Mouse (Mus musculus): ENCODE data around the gene Sept9. TPM values are rescaled to one million over a fixed set of nuclear protein-coding genes. Genes with fewer than 3 reads are reported as not detected.
A peak's percentile ranks its signal among the peaks of the same experiment; 100 is the strongest.

Gene Sept9
- polyA plus RNA-seq, 1 experiment from 2014 or later: 111 TPM

GRCm38 (mm10) chr11:117350462-117351222, 151.2 kb downstream of the Sept9 start:
- no peaks in the 10 kb centered on the region for H3K9me3 ChIP-seq (ENCODE audit: control insufficient read depth, low read length)
- H3K27ac ChIP-seq (ENCODE audit: low read depth, low read length): peak overlapping the region; percentile 63
- H3K4me2 ChIP-seq: peak overlapping the region; percentile 36
- ATAC-seq (replicated peaks; ENCODE audit: low FRiP score): peak; percentile 37
- H3K36me3 ChIP-seq (ENCODE audit: control insufficient read depth, insufficient read depth, low read length): peaks cover 42% of the 10 kb centered on the region
- no peak overlapping the region for H3K4me3 ChIP-seq (ENCODE audit: low read depth, low read length)
- peaks cover 43% of the 10 kb centered on the region for H3K4me1 ChIP-seq (replicated peaks; ENCODE audit: control insufficient read depth, insufficient read depth, low read length)
- H3K27me3 ChIP-seq (replicated peaks; ENCODE audit: control insufficient read depth, insufficient read depth, low read length): no peaks in the 10 kb centered on the region
- DNase-seq (ENCODE audit: low spot score): no peak
- H3K9ac ChIP-seq (ENCODE audit: low read depth, low read length): 0 out of 2 replicates have a peak overlapping the region, but pooled peaks have one; percentile 8
- 61% methylated on average over 11 of the region's 11 CpGs for WGBS

GRCm38 (mm10) chr11:117353126-117353525, 153.7 kb downstream of the Sept9 start:
- no peak overlapping the region for H3K9ac ChIP-seq (ENCODE audit: low read depth, low read length)
- H3K4me2 ChIP-seq: no peak overlapping the region
- no peak for ATAC-seq (replicated peaks; ENCODE audit: low FRiP score)
- H3K27me3 ChIP-seq (replicated peaks; ENCODE audit: control insufficient read depth, insufficient read depth, low read length): no peaks in the 10 kb centered on the region
- H3K36me3 ChIP-seq (ENCODE audit: control insufficient read depth, insufficient read depth, low read length): peaks cover 59% of the 10 kb centered on the region
- no peak for DNase-seq (ENCODE audit: low spot score)
- no peak overlapping the region for H3K27ac ChIP-seq (ENCODE audit: low read depth, low read length)
- peaks cover 27% of the 10 kb centered on the region for H3K4me1 ChIP-seq (replicated peaks; ENCODE audit: control insufficient read depth, insufficient read depth, low read length)
- WGBS: 87% methylated on average over 11 of the region's 11 CpGs
- no peaks in the 10 kb centered on the region for H3K9me3 ChIP-seq (ENCODE audit: control insufficient read depth, low read length)
- no peak overlapping the region for H3K4me3 ChIP-seq (ENCODE audit: low read depth, low read length)

- Histone ChIP-seq H3K36me3 (ENCODE audit: control insufficient read depth, insufficient read depth, low read length) (peaks cover 59% of the 10 kb centered on the region), H3K9me3 (ENCODE audit: control insufficient read depth, low read length) (no peaks in the 10 kb centered on the region), H3K27me3 (replicated peaks; ENCODE audit: control insufficient read depth, insufficient read depth, low read length) (no peaks in the 10 kb centered on the region), H3K4me2 (no peak overlapping the region), H3K9ac (ENCODE audit: low read depth, low read length) (no peak overlapping the region), H3K4me1 (replicated peaks; ENCODE audit: control insufficient read depth, insufficient read depth, low read length) (peaks cover 19% of the 10 kb centered on the region), H3K27ac (ENCODE audit: low read depth, low read length) (no peak overlapping the region), H3K4me3 (ENCODE audit: low read depth, low read length) (no peak overlapping the region)
- WGBS: 99% methylated on average over 4 of the region's 4 CpGs
- DNase-seq (ENCODE audit: low spot score) (no peak), ATAC-seq (replicated peaks; ENCODE audit: low FRiP score) (no peak)
Observed at GRCm38 (mm10) chr11:117354107-117354506, 154.6 kb downstream of the Sept9 start.

- no peaks in the 10 kb centered on the region for H3K4me1 ChIP-seq (replicated peaks; ENCODE audit: control insufficient read depth, insufficient read depth, low read length)
- H3K27ac ChIP-seq (ENCODE audit: low read depth, low read length): no peak overlapping the region
- H3K4me3 ChIP-seq (ENCODE audit: low read depth, low read length): no peak overlapping the region
- no peaks in the 10 kb centered on the region for H3K27me3 ChIP-seq (replicated peaks; ENCODE audit: control insufficient read depth, insufficient read depth, low read length)
- DNase-seq (ENCODE audit: low spot score): no peak
- no peak overlapping the region for H3K9ac ChIP-seq (ENCODE audit: low read depth, low read length)
- WGBS: 75% methylated on average over 3 of the region's 3 CpGs
- no peaks in the 10 kb centered on the region for H3K9me3 ChIP-seq (ENCODE audit: control insufficient read depth, low read length)
- peaks cover 62% of the 10 kb centered on the region for H3K36me3 ChIP-seq (ENCODE audit: control insufficient read depth, insufficient read depth, low read length)
- ATAC-seq (replicated peaks; ENCODE audit: low FRiP score): no peak
- H3K4me2 ChIP-seq: no peak overlapping the region
Observed at GRCm38 (mm10) chr11:117356937-117357336, 157.5 kb downstream of the Sept9 start.

GRCm38 (mm10) chr11:117357916-117358639, 158.6 kb downstream of the Sept9 start:
- no peaks in the 10 kb centered on the region for H3K4me1 ChIP-seq (replicated peaks; ENCODE audit: control insufficient read depth, insufficient read depth, low read length)
- no peak overlapping the region for H3K9ac ChIP-seq (ENCODE audit: low read depth, low read length)
- peak; percentile 85 for DNase-seq (ENCODE audit: low spot score)
- no peak overlapping the region for H3K4me3 ChIP-seq (ENCODE audit: low read depth, low read length)
- WGBS: 43% methylated on average over 8 of the region's 8 CpGs
- ATAC-seq (replicated peaks; ENCODE audit: low FRiP score): peak; percentile 65
- no peak overlapping the region for H3K27ac ChIP-seq (ENCODE audit: low read depth, low read length)
- peaks cover 51% of the 10 kb centered on the region for H3K36me3 ChIP-seq (ENCODE audit: control insufficient read depth, insufficient read depth, low read length)
- no peaks in the 10 kb centered on the region for H3K27me3 ChIP-seq (replicated peaks; ENCODE audit: control insufficient read depth, insufficient read depth, low read length)
- no peak overlapping the region for H3K4me2 ChIP-seq
- no peaks in the 10 kb centered on the region for H3K9me3 ChIP-seq (ENCODE audit: control insufficient read depth, low read length)

GRCm38 (mm10) chr11:117359161-117359560, 159.7 kb downstream of the Sept9 start:
- Histone ChIP-seq H3K4me3 (ENCODE audit: low read depth, low read length) (no peak overlapping the region), H3K27me3 (replicated peaks; ENCODE audit: control insufficient read depth, insufficient read depth, low read length) (no peaks in the 10 kb centered on the region), H3K27ac (ENCODE audit: low read depth, low read length) (no peak overlapping the region), H3K4me1 (replicated peaks; ENCODE audit: control insufficient read depth, insufficient read depth, low read length) (0 out of 2 replicates have a peak, but pooled peaks cover 5% of the 10 kb centered on the region), H3K4me2 (no peak overlapping the region), H3K9ac (ENCODE audit: low read depth, low read length) (no peak overlapping the region), H3K36me3 (ENCODE audit: control insufficient read depth, insufficient read depth, low read length) (peaks cover 44% of the 10 kb centered on the region), H3K9me3 (ENCODE audit: control insufficient read depth, low read length) (no peaks in the 10 kb centered on the region)
- WGBS: 75% methylated on average over 10 of the region's 10 CpGs
- DNase-seq (ENCODE audit: low spot score): no peak
- no peak for ATAC-seq (replicated peaks; ENCODE audit: low FRiP score)

- Histone ChIP-seq H3K27me3 (replicated peaks; ENCODE audit: control insufficient read depth, insufficient read depth, low read length) (no peaks in the 10 kb centered on the region), H3K9me3 (ENCODE audit: control insufficient read depth, low read length) (no peaks in the 10 kb centered on the region), H3K4me3 (ENCODE audit: low read depth, low read length) (no peak overlapping the region), H3K27ac (ENCODE audit: low read depth, low read length) (no peak overlapping the region), H3K4me2 (no peak overlapping the region), H3K9ac (ENCODE audit: low read depth, low read length) (no peak overlapping the region), H3K4me1 (replicated peaks; ENCODE audit: control insufficient read depth, insufficient read depth, low read length) (0 out of 2 replicates have a peak, but pooled peaks cover 5% of the 10 kb centered on the region), H3K36me3 (ENCODE audit: control insufficient read depth, insufficient read depth, low read length) (peaks cover 38% of the 10 kb centered on the region)
- ATAC-seq (replicated peaks; ENCODE audit: low FRiP score) (no peak), DNase-seq (ENCODE audit: low spot score) (peak; percentile 68)
- 73% methylated on average over 5 of the region's 5 CpGs for WGBS
Observed at GRCm38 (mm10) chr11:117359870-117360269, 160.4 kb downstream of the Sept9 start.

- Histone ChIP-seq H3K27me3 (replicated peaks; ENCODE audit: control insufficient read depth, insufficient read depth, low read length) (no peaks in the 10 kb centered on the region), H3K9ac (ENCODE audit: low read depth, low read length) (no peak overlapping the region), H3K27ac (ENCODE audit: low read depth, low read length) (no peak overlapping the region), H3K4me2 (no peak overlapping the region), H3K4me3 (ENCODE audit: low read depth, low read length) (no peak overlapping the region), H3K4me1 (replicated peaks; ENCODE audit: control insufficient read depth, insufficient read depth, low read length) (0 out of 2 replicates have a peak, but pooled peaks cover 5% of the 10 kb centered on the region), H3K36me3 (ENCODE audit: control insufficient read depth, insufficient read depth, low read length) (peaks cover 31% of the 10 kb centered on the region), H3K9me3 (ENCODE audit: control insufficient read depth, low read length) (no peaks in the 10 kb centered on the region)
- no peak for DNase-seq (ENCODE audit: low spot score)
- no peak for ATAC-seq (replicated peaks; ENCODE audit: low FRiP score)
- 79% methylated on average over 7 of the region's 7 CpGs for WGBS
Observed at GRCm38 (mm10) chr11:117360561-117360960, 161.1 kb downstream of the Sept9 start.
